Mouse (Mus musculus): ENCODE data around the gene Ggn. TPM values are rescaled to one million over a fixed set of nuclear protein-coding genes. Genes with fewer than 3 reads are reported as not detected.

The Ggn gene
- polyA plus RNA-seq, 1 experiment from 2014 or later = 0.33 TPM

DNA sequence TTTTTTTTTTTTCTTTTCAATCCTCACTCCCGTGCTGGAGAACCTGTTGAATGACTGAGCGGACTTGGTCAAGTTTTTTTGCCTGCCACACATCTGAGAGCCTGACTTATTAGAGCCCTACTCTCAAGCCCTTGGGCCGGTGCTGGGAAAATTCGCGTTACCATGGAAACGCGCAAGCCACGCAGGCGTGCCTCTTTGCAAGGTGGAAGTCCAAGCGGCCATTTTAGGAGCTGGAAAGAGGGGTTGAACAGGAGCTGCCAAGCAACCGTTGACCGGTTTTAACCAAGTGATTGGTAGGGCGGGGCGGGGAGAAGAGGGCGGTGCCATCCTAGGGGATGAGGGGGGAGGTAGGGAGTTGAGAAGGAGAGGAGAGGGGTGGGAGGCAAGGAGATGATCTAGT is 44.8 kb downstream of the Ggn start:
- Histone ChIP-seq H3K9me3 (ENCODE audit: control insufficient read depth, low read length) (no peaks in the 10 kb centered on the region), H3K27ac (ENCODE audit: low read depth, low read length) (no peak overlapping the region), H3K4me2 (ENCODE audit: low read depth, low read length) (no peak overlapping the region), H3K27me3 (ENCODE audit: control insufficient read depth, insufficient read depth, low read length) (no peaks in the 10 kb centered on the region), H3K4me1 (ENCODE audit: control insufficient read depth, insufficient read depth, low read length) (no peaks in the 10 kb centered on the region), H3K9ac (replicated peaks; ENCODE audit: low read depth, low read length) (no peak overlapping the region), H3K4me3 (ENCODE audit: low read depth, low read length) (no peak overlapping the region), H3K36me3 (ENCODE audit: control insufficient read depth, insufficient read depth, low read length) (no peaks in the 10 kb centered on the region)
- 38% methylated on average over 15 of the region's 15 CpGs for WGBS
- no peak for ATAC-seq (ENCODE audit: low read depth)

Other genes with a start within 250 kb of the Ggn start
- gene Actn4, start 207.9 kb upstream of the Ggn start, polyA plus RNA-seq (2014; fragmentation: Nextera tagmentation; extraction: Ambion mirVana) = 109 and 143 TPM in 2 replicates
- gene Eif3k, start 188.3 kb upstream of the Ggn start, polyA plus RNA-seq (2014; fragmentation: Nextera tagmentation; extraction: Ambion mirVana) = 316 and 346 TPM in 2 replicates
- 7.3 and 7.8 TPM in 2 replicates for gene Map4k1, start 188.2 kb upstream of the Ggn start, polyA plus RNA-seq (2014; fragmentation: Nextera tagmentation; extraction: Ambion mirVana)
- 5.9 and 11.6 TPM in 2 replicates for gene Ryr1, start 45.0 kb upstream of the Ggn start, polyA plus RNA-seq (2014; fragmentation: Nextera tagmentation; extraction: Ambion mirVana)
- gene Rasgrp4, start 35.4 kb upstream of the Ggn start, polyA plus RNA-seq (2014; fragmentation: Nextera tagmentation; extraction: Ambion mirVana) = 0.51 and 0.59 TPM in 2 replicates
- 29.5 and 33.6 TPM in 2 replicates for gene Fam98c, start 14.0 kb upstream of the Ggn start, polyA plus RNA-seq (2014; fragmentation: Nextera tagmentation; extraction: Ambion mirVana)
- 9.6 and 14.9 TPM in 2 replicates for gene Spred3, start 201 bp downstream of the Ggn start, polyA plus RNA-seq (2014; fragmentation: Nextera tagmentation; extraction: Ambion mirVana)
- gene Psmd8, start 10.5 kb downstream of the Ggn start, polyA plus RNA-seq (2014; fragmentation: Nextera tagmentation; extraction: Ambion mirVana) = 301 and 308 TPM in 2 replicates
- 2.5 and 3.8 TPM in 2 replicates for gene Catsperg1, start 43.8 kb downstream of the Ggn start, polyA plus RNA-seq (2014; fragmentation: Nextera tagmentation; extraction: Ambion mirVana)
- 0.32 and 0.52 TPM in 2 replicates for gene Kcnk6, start 62.3 kb downstream of the Ggn start, polyA plus RNA-seq (2014; fragmentation: Nextera tagmentation; extraction: Ambion mirVana)
- gene Yif1b, start 68.1 kb downstream of the Ggn start, polyA plus RNA-seq (2014; fragmentation: Nextera tagmentation; extraction: Ambion mirVana) = 95.3 and 104 TPM in 2 replicates
- gene 2200002D01Rik, start 78.3 kb downstream of the Ggn start, polyA plus RNA-seq (2014; fragmentation: Nextera tagmentation; extraction: Ambion mirVana) = 0.50 and 0.75 TPM in 2 replicates
- 46.9 and 62.4 TPM in 2 replicates for gene Spint2, start 111.7 kb downstream of the Ggn start, polyA plus RNA-seq (2014; fragmentation: Nextera tagmentation; extraction: Ambion mirVana)
- gene Ppp1r14a, start 119.1 kb downstream of the Ggn start, polyA plus RNA-seq (2014; fragmentation: Nextera tagmentation; extraction: Ambion mirVana) = 1.8 and 3.6 TPM in 2 replicates
- gene Dpf1, start 133.7 kb downstream of the Ggn start, polyA plus RNA-seq (2014; fragmentation: Nextera tagmentation; extraction: Ambion mirVana) = 190 and 228 TPM in 2 replicates

All from neural tube, embryonic 14.5 days (tissue).